Mouse (Mus musculus): ENCODE measurements around the gene Iqcf3.

DNA sequence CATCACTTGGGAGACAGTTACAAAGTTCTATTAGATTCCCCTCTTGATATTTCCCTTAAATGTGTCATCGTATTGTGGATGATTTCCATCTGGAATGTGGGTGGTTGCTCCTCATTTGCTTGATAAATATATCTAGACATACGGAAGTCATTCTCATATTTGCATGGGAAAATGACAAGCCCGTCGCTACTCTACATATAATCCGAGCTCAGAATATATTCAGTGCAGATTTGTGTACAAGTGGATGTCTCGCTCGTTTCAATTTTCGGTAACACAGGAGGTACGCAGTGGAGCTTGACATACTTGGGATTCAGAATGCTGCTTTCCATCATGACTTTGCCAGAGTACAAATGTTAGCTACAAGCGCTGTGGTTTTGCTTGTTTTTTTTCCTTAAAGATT lies 52.1 kb downstream of the Iqcf3 start:
- TF ChIP-seq POLR2A (IDR thresholded peaks at IDR 0.05; ENCODE audit: borderline replicate concordance, control insufficient read depth, low read depth, low read length) (no peak), CTCF (IDR thresholded peaks at IDR 0.05; ENCODE audit: control insufficient read depth, insufficient read depth, low read length) (no peak)

Data from bone marrow, adult 2 months (tissue).